Mouse (Mus musculus): ENCODE data around the gene Gstt1. TPM values are rescaled to one million over a fixed set of nuclear protein-coding genes. Genes with fewer than 3 reads are reported as not detected.

Gene Gstt1
- polyA plus RNA-seq, 1 experiment from 2014 or later, result 6.5 TPM

GRCm38 (mm10) chr10:75797619-75798175, 687 bp downstream of the Gstt1 start:
- Histone ChIP-seq H3K27me3 (peaks cover 7% of the 10 kb centered on the region; the same call in 1 of the 2 replicates), H3K27ac (no peak overlapping the region), H3K4me1 (peaks cover 19% of the 10 kb centered on the region), H3K9ac (peak overlapping the region; percentile 58), H3K36me3 (ENCODE audit: poor library complexity, severe bottlenecking) (no peaks in the 10 kb centered on the region), H3K4me3 (peak overlapping the region; percentile 47), H3K9me3 (replicated peaks) (no peaks in the 10 kb centered on the region), H3K4me2 (peak overlapping the region; percentile 78)
- peak; percentile 81 for ATAC-seq
- under 1% methylated on average over 12 of the region's 12 CpGs for WGBS

GRCm38 (mm10) chr10:75796731-75797516, 1.5 kb downstream of the Gstt1 start:
- 47% methylated on average over 11 of the region's 11 CpGs for WGBS
- H3K4me1 ChIP-seq, result peaks cover 19% of the 10 kb centered on the region
- H3K9me3 ChIP-seq (replicated peaks), result no peaks in the 10 kb centered on the region
- ATAC-seq, result peak; percentile 13; the same call in 1 of the 2 replicates
- H3K27me3 ChIP-seq, result peaks cover 7% of the 10 kb centered on the region; the same call in 1 of the 2 replicates
- no peaks in the 10 kb centered on the region for H3K36me3 ChIP-seq (ENCODE audit: poor library complexity, severe bottlenecking)
- H3K4me2 ChIP-seq, result peak overlapping the region; percentile 78
- no peak overlapping the region for H3K27ac ChIP-seq
- H3K4me3 ChIP-seq, result peak overlapping the region; percentile 47
- H3K9ac ChIP-seq, result 0 out of 2 replicates have a peak overlapping the region, but pooled peaks have one; percentile 58

- Histone ChIP-seq H3K27me3 (peaks cover 7% of the 10 kb centered on the region; the same call in 1 of the 2 replicates), H3K27ac (no peak overlapping the region), H3K9me3 (replicated peaks) (no peaks in the 10 kb centered on the region), H3K36me3 (ENCODE audit: poor library complexity, severe bottlenecking) (no peaks in the 10 kb centered on the region), H3K4me3 (no peak overlapping the region), H3K4me1 (peaks cover 19% of the 10 kb centered on the region), H3K9ac (no peak overlapping the region), H3K4me2 (no peak overlapping the region)
- no peak for ATAC-seq
- 20% methylated on average over 3 of the region's 3 CpGs for WGBS
These were observed 3.5 kb downstream of the Gstt1 start for GRCm38 (mm10) chr10:75794880-75795279.

GRCm38 (mm10) chr10:75790773-75791172, 7.6 kb downstream of the Gstt1 start:
- Histone ChIP-seq H3K27me3 (no peaks in the 10 kb centered on the region), H3K4me1 (peaks cover 3% of the 10 kb centered on the region; the same call in 1 of the 2 replicates), H3K27ac (no peak overlapping the region), H3K9me3 (replicated peaks) (no peaks in the 10 kb centered on the region), H3K4me2 (no peak overlapping the region), H3K9ac (0 out of 2 replicates have a peak overlapping the region, but pooled peaks have one; percentile 13), H3K36me3 (ENCODE audit: poor library complexity, severe bottlenecking) (no peaks in the 10 kb centered on the region), H3K4me3 (no peak overlapping the region)
- WGBS, result 28% methylated on average over 7 of the region's 7 CpGs
- ATAC-seq, result no peak

- H3K4me1 ChIP-seq, result peaks cover 2% of the 10 kb centered on the region; the same call in 1 of the 2 replicates
- H3K27me3 ChIP-seq, result no peaks in the 10 kb centered on the region
- H3K4me3 ChIP-seq, result no peak overlapping the region
- ATAC-seq, result no peak
- H3K9me3 ChIP-seq (replicated peaks), result no peaks in the 10 kb centered on the region
- H3K9ac ChIP-seq, result no peak overlapping the region
- H3K4me2 ChIP-seq, result no peak overlapping the region
- no peak overlapping the region for H3K27ac ChIP-seq
- WGBS, result 96% methylated on average over 5 of the region's 5 CpGs
- H3K36me3 ChIP-seq (ENCODE audit: poor library complexity, severe bottlenecking), result no peaks in the 10 kb centered on the region
These were observed 8.5 kb downstream of the Gstt1 start for GRCm38 (mm10) chr10:75789841-75790240.

- 70% methylated on average over 6 of the region's 6 CpGs for WGBS
- Histone ChIP-seq H3K36me3 (ENCODE audit: poor library complexity, severe bottlenecking) (no peaks in the 10 kb centered on the region), H3K4me3 (no peak overlapping the region), H3K4me2 (no peak overlapping the region), H3K4me1 (no peaks in the 10 kb centered on the region), H3K27me3 (0 out of 2 replicates have a peak, but pooled peaks cover under 1% of the 10 kb centered on the region), H3K27ac (no peak overlapping the region), H3K9me3 (replicated peaks) (no peaks in the 10 kb centered on the region), H3K9ac (no peak overlapping the region)
- no peak for ATAC-seq
These were observed 9.2 kb downstream of the Gstt1 start for GRCm38 (mm10) chr10:75789081-75789735.

- H3K4me2 ChIP-seq, result no peak overlapping the region
- 0 out of 2 replicates have a peak, but pooled peaks cover 5% of the 10 kb centered on the region for H3K27me3 ChIP-seq
- no peak overlapping the region for H3K27ac ChIP-seq
- H3K9ac ChIP-seq, result no peak overlapping the region
- no peak for ATAC-seq
- H3K9me3 ChIP-seq (replicated peaks), result no peaks in the 10 kb centered on the region
- H3K4me1 ChIP-seq, result no peaks in the 10 kb centered on the region
- WGBS, result 94% methylated on average over 8 of the region's 8 CpGs
- no peaks in the 10 kb centered on the region for H3K36me3 ChIP-seq (ENCODE audit: poor library complexity, severe bottlenecking)
- no peak overlapping the region for H3K4me3 ChIP-seq
These were observed 10.1 kb downstream of the Gstt1 start for GRCm38 (mm10) chr10:75788277-75788676.

GRCm38 (mm10) chr10:75785442-75785841, 12.9 kb downstream of the Gstt1 start:
- H3K4me1 ChIP-seq, result peaks cover 9% of the 10 kb centered on the region
- no peak overlapping the region for H3K9ac ChIP-seq
- 67% methylated on average over 1 of the region's 1 CpGs for WGBS
- ATAC-seq, result no peak
- H3K36me3 ChIP-seq (ENCODE audit: poor library complexity, severe bottlenecking), result no peaks in the 10 kb centered on the region
- no peak overlapping the region for H3K4me3 ChIP-seq
- H3K27ac ChIP-seq, result no peak overlapping the region
- H3K9me3 ChIP-seq (replicated peaks), result no peaks in the 10 kb centered on the region
- no peak overlapping the region for H3K4me2 ChIP-seq
- peaks cover 28% of the 10 kb centered on the region for H3K27me3 ChIP-seq

GRCm38 (mm10) chr10:75780769-75781578, 17.4 kb downstream of the Gstt1 start, which contains the start of the genes Gm20441 and Gstt3:
Gene Gm20441, minus strand, starts transcription at chr10:75780954.
Gene Gstt3, minus strand, starts transcription at chr10:75781414.
- peak; percentile 38; the same call in 1 of the 2 replicates for ATAC-seq
- peaks cover 12% of the 10 kb centered on the region for H3K4me1 ChIP-seq
- 1% methylated on average over 28 of the region's 28 CpGs for WGBS

GRCm38 (mm10) chr10:75779206-75780174, 18.9 kb downstream of the Gstt1 start:
- Histone ChIP-seq H3K27ac (no peak overlapping the region), H3K4me1 (peaks cover 12% of the 10 kb centered on the region), H3K36me3 (ENCODE audit: poor library complexity, severe bottlenecking) (no peaks in the 10 kb centered on the region), H3K27me3 (peaks cover 68% of the 10 kb centered on the region), H3K4me3 (no peak overlapping the region), H3K9me3 (replicated peaks) (no peaks in the 10 kb centered on the region), H3K4me2 (no peak overlapping the region), H3K9ac (no peak overlapping the region)
- 39% methylated on average over 15 of the region's 15 CpGs for WGBS
- ATAC-seq, result no peak

More at GRCm38 (mm10) chr10:75780769-75781578, 17.4 kb downstream of the Gstt1 start, which contains the start of the genes Gm20441 and Gstt3:
- peak within 1 kb of the TSS; percentile 60 for H3K9ac ChIP-seq
- H3K36me3 ChIP-seq (ENCODE audit: poor library complexity, severe bottlenecking), result no peaks in the 10 kb centered on the region
- peaks cover 60% of the 10 kb centered on the region for H3K27me3 ChIP-seq
- peak within 1 kb of the TSS; percentile 36 for H3K4me3 ChIP-seq
- no peaks in the 10 kb centered on the region for H3K9me3 ChIP-seq (replicated peaks)
- peak within 1 kb of the TSS; percentile 75 for H3K4me2 ChIP-seq
- H3K27ac ChIP-seq, result no peak within 1 kb of the TSS
